Mouse (Mus musculus) gastrocnemius, adult 2 months (tissue): ENCODE results near the gene BC049762. TPM values are rescaled to one million over a fixed set of nuclear protein-coding genes. Genes with fewer than 3 reads are reported as not detected.

Experiments
- DNase-seq: peaks from one replicate; pipeline ENCODE4 v3.0.0; 2022
- H3K27ac ChIP-seq: fragments of 200-600 bp; 2 replicates; pipeline ENCODE4 v1.8.1; 2022; ENCODE audit warnings: mild to moderate bottlenecking
- H3K4me3 ChIP-seq: fragments of 200-600 bp; 2 replicates; pipeline ENCODE4 v1.8.1; 2022; ENCODE audit warnings: mild to moderate bottlenecking, moderate library complexity
- CTCF ChIP-seq: fragments of 200-600 bp; IDR thresholded peaks from 2 replicates; pipeline ENCODE4 v1.8.1; 2022; ENCODE audit warnings: antibody characterized with exemption, mild to moderate bottlenecking, moderate library complexity
- intact Hi-C: fragments of 180-260 bp; cut with DNase I; formaldehyde crosslinking; loops from one replicate; pipeline ENCODE4 v1.15.1; 2025
- total RNA-seq, 2 experiments: library from RNA; stranded (reverse); gene quantifications; 2 replicates each; pipeline ENCODE4 v1.2.3; 2021

Gene BC049762
- total RNA-seq, 2 experiments from 2014 or later = not detected

- no peak for TF ChIP-seq CTCF
- intact Hi-C loops = no loop called here
- peak overlapping the region; percentile 100 for H3K27ac ChIP-seq
- peak; percentile 49 for DNase-seq
- H3K4me3 ChIP-seq = peak overlapping the region; percentile 86
These were observed 1.5 kb upstream of the BC049762 start for GRCm38 (mm10) chr11:51264352-51264751.

GRCm38 (mm10) chr11:51263286-51263831 is 513 bp upstream of the BC049762 start:
- Histone ChIP-seq H3K27ac (peak overlapping the region; percentile 100), H3K4me3 (peak overlapping the region; percentile 86)
- intact Hi-C loops = no loop called here
- no peak for TF ChIP-seq CTCF
- peak; percentile 81 for DNase-seq

- intact Hi-C loops = no loop called here
- DNase-seq = no peak
- peak within 1 kb of the TSS; percentile 86 for H3K4me3 ChIP-seq
- no peak for TF ChIP-seq CTCF
- peak within 1 kb of the TSS; percentile 100 for H3K27ac ChIP-seq
These were observed 1.1 kb downstream of the BC049762 start, which contains the start of gene Clk4 for GRCm38 (mm10) chr11:51261680-51262219. TSS of gene Clk4 (plus strand) at chr11:51261730.

GRCm38 (mm10) chr11:51257006-51257405 is 5.8 kb downstream of the BC049762 start:
- no peak for TF ChIP-seq CTCF
- H3K4me3 ChIP-seq = no peak overlapping the region
- intact Hi-C loops = no loop called here
- no peak for DNase-seq
- H3K27ac ChIP-seq = no peak overlapping the region

GRCm38 (mm10) chr11:51242897-51243296 is 19.9 kb downstream of the BC049762 start:
- no peak for DNase-seq
- Histone ChIP-seq H3K4me3 (no peak overlapping the region), H3K27ac (no peak overlapping the region)
- TF ChIP-seq CTCF = peak; percentile 43; the same call in 1 of the 2 replicates
- intact Hi-C loops = no loop called here

GRCm38 (mm10) chr11:51234626-51235025 is 28.2 kb downstream of the BC049762 start:
- TF ChIP-seq CTCF = no peak
- no peak overlapping the region for H3K27ac ChIP-seq
- intact Hi-C loops = no loop called here
- no peak for DNase-seq
- no peak overlapping the region for H3K4me3 ChIP-seq

- no peak overlapping the region for H3K27ac ChIP-seq
- DNase-seq = no peak
- H3K4me3 ChIP-seq = no peak overlapping the region
- no peak for TF ChIP-seq CTCF
- intact Hi-C loops = loop anchor here (5.0 kb wide), 1 partner anchor 85 kb away; no protein-coding TSS in a partner anchor
These were observed 35.7 kb downstream of the BC049762 start for GRCm38 (mm10) chr11:51227104-51227503.

- Histone ChIP-seq H3K4me3 (no peak within 1 kb of the TSS), H3K27ac (no peak within 1 kb of the TSS)
- TF ChIP-seq CTCF = no peak
- intact Hi-C loops = no loop called here
- no peak for DNase-seq
These were observed 42.5 kb downstream of the BC049762 start, which contains the start of gene Gm12569 for GRCm38 (mm10) chr11:51220308-51220707. TSS of gene Gm12569 (plus strand) at chr11:51220473.

GRCm38 (mm10) chr11:51219396-51219980 is 43.4 kb downstream of the BC049762 start:
- Histone ChIP-seq H3K27ac (no peak overlapping the region), H3K4me3 (no peak overlapping the region)
- no peak for DNase-seq
- intact Hi-C loops = no loop called here
- TF ChIP-seq CTCF = no peak

GRCm38 (mm10) chr11:51214021-51214420 is 48.8 kb downstream of the BC049762 start:
- Histone ChIP-seq H3K27ac (no peak overlapping the region), H3K4me3 (no peak overlapping the region)
- TF ChIP-seq CTCF = no peak
- intact Hi-C loops = no loop called here
- DNase-seq = no peak

- TF ChIP-seq CTCF = no peak
- Histone ChIP-seq H3K27ac (no peak overlapping the region), H3K4me3 (no peak overlapping the region)
- intact Hi-C loops = no loop called here
- no peak for DNase-seq
These were observed 51.4 kb downstream of the BC049762 start for GRCm38 (mm10) chr11:51211426-51211825.

GRCm38 (mm10) chr11:51207758-51208157 is 55.1 kb downstream of the BC049762 start:
- no peak for DNase-seq
- Histone ChIP-seq H3K4me3 (no peak overlapping the region), H3K27ac (no peak overlapping the region)
- TF ChIP-seq CTCF = no peak
- intact Hi-C loops = no loop called here

Other genes starting within 250 kb of the BC049762 start
- not detected for gene Olfr54, start 248.8 kb downstream of the BC049762 start, total RNA-seq
- gene Olfr1375, start 214.9 kb downstream of the BC049762 start, total RNA-seq = not detected
- gene Zfp354a, start 203.8 kb downstream of the BC049762 start, total RNA-seq = 1 to 10 TPM; 4.2 to 4.5 TPM
- gene Gm12569, start 42.6 kb downstream of the BC049762 start, total RNA-seq = not detected
- gene Clk4, start 1.3 kb downstream of the BC049762 start, total RNA-seq = 10 to 100 TPM; 43.9 to 61.7 TPM
- gene Col23a1, start 26.9 kb upstream of the BC049762 start, total RNA-seq = 1 to 10 TPM; 1.1 to 1.8 TPM